Mouse (Mus musculus) cerebellum, postnatal 14 days (tissue): ENCODE measurements around the gene Tbk1.

Source experiments
- DNase-seq, 2 experiments: peaks; one replicate each; pipeline ENCODE4 v3.0.0; 2021; ENCODE audit warnings: mixed read lengths in 2 of 2

Tbk1 gene

GRCm38 (mm10) chr10:121496616-121497015, 90.0 kb downstream of the Tbk1 start:
- no peak for DNase-seq
